Mouse (Mus musculus) liver, postnatal 0 days (tissue): ENCODE results near the gene Herc1. TPM values are rescaled to one million over a fixed set of nuclear protein-coding genes. Genes with fewer than 3 reads are reported as not detected.

Source experiments
- ATAC-seq: fragments of 200-750 bp; cut with Nextera tagmentation; 2 replicates; pipeline ENCODE4 v1.8.0; 2017; ENCODE audit warnings: mild to moderate bottlenecking, moderate library complexity
- DNase-seq: peaks from one replicate; pipeline ENCODE4 v3.0.0-alpha.2; 2016
- H3K27ac ChIP-seq: fragments of 300-500 bp; sonication (generic); 2 replicates; pipeline ENCODE4 v1.5.1; 2014; ENCODE audit warnings: antibody characterized with exemption, moderate library complexity, mild to moderate bottlenecking, low read depth
- H3K27me3 ChIP-seq: fragments of 300-500 bp; sonication (generic); 2 replicates; pipeline ENCODE4 v1.6.1; 2014; ENCODE audit warnings: low read length, control low read depth, mixed read lengths; ENCODE audit not compliant: insufficient read depth
- H3K36me3 ChIP-seq: fragments of 300-500 bp; sonication (generic); replicated peaks from 2 replicates; pipeline ENCODE4 v1.6.1; 2014; ENCODE audit warnings: mild to moderate bottlenecking, control low read depth, low read length, moderate library complexity, mixed read lengths; ENCODE audit not compliant: insufficient read depth
- H3K4me1 ChIP-seq: fragments of 300-500 bp; sonication (generic); 2 replicates; pipeline ENCODE4 v1.6.1; 2014; ENCODE audit warnings: antibody characterized with exemption, mild to moderate bottlenecking, control low read depth; ENCODE audit not compliant: insufficient read depth
- H3K4me2 ChIP-seq: fragments of 300-500 bp; sonication (generic); 2 replicates; pipeline ENCODE4 v1.6.1; 2014; ENCODE audit warnings: low read depth, mild to moderate bottlenecking, low read length, moderate library complexity, mixed read lengths
- H3K4me3 ChIP-seq: fragments of 300-500 bp; sonication (generic); 2 replicates; pipeline ENCODE4 v1.5.1; 2014; ENCODE audit warnings: low read depth, low read length
- H3K9ac ChIP-seq: fragments of 300-500 bp; sonication (generic); replicated peaks from 2 replicates; pipeline ENCODE4 v1.6.1; 2014; ENCODE audit warnings: mild to moderate bottlenecking, moderate library complexity
- H3K9me3 ChIP-seq: fragments of 300-500 bp; sonication (generic); 2 replicates; pipeline ENCODE4 v1.6.1; 2016; ENCODE audit warnings: mild to moderate bottlenecking, control low read depth, low read length, mixed read lengths
- CTCF ChIP-seq: sonication (generic); IDR thresholded peaks from 2 replicates; pipeline ENCODE4 v1.5.1; 2016; ENCODE audit warnings: antibody characterized with exemption, low read depth
- EP300 ChIP-seq: IDR thresholded peaks from 2 replicates; pipeline ENCODE4 v1.6.1; 2016; ENCODE audit warnings: antibody characterized with exemption, low read depth, mild to moderate bottlenecking
- WGBS: fragments of 180-500 bp; shearing (Covaris S2); extraction: QIAGEN DNeasy Blood & Tissue Kit; methylation state at CpG from one replicate; pipeline ENCODE4 v1.1.7; 2014; ENCODE audit not compliant: insufficient replicate concordance; 5-methylcytosine and 5-hydroxymethylcytosine counted together
- polyA plus RNA-seq: library from polyadenylated mRNA; unstranded; fragments of >200 nt; fragmentation: Nextera tagmentation; extraction: Ambion mirVana; gene quantifications from 2 replicates; pipeline ENCODE4 v1.2.1, GENCODE M21; 2015

Herc1 gene
- polyA plus RNA-seq, 1 experiment from 2014 or later: 13.9 TPM

DNA sequence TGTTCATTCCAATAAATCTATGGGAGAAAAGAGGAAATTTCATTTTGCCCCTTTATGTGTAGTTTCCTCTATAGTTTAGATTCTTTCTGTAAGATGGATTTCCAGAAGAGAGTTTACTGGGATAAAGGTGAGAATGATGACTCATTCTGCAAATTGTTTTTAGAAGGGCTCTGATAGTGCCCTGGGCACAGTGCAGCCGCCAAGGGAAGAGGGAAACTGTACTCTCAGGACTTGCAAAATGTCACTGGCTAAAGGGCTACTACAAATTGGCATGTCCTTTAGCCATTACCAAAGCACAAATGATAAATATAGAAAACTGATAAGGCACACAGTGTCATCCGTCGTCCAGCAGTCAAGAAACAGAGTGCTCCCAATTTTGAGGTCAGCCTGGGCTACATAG lies 19.8 kb upstream of the Herc1 start:
- 41% methylated on average over 3 of the region's 3 CpGs for WGBS
- ATAC-seq (peak; percentile 85), DNase-seq (no peak)
- Histone ChIP-seq H3K36me3 (no peaks in the 10 kb centered on the region), H3K4me1 (peaks cover 7% of the 10 kb centered on the region), H3K27ac (peak overlapping the region; percentile 77), H3K9me3 (no peaks in the 10 kb centered on the region), H3K4me3 (no peak overlapping the region), H3K9ac (no peak overlapping the region), H3K4me2 (no peak overlapping the region), H3K27me3 (no peaks in the 10 kb centered on the region)
- TF ChIP-seq CTCF: no peak
- no peak for TF ChIP-seq EP300

DNA sequence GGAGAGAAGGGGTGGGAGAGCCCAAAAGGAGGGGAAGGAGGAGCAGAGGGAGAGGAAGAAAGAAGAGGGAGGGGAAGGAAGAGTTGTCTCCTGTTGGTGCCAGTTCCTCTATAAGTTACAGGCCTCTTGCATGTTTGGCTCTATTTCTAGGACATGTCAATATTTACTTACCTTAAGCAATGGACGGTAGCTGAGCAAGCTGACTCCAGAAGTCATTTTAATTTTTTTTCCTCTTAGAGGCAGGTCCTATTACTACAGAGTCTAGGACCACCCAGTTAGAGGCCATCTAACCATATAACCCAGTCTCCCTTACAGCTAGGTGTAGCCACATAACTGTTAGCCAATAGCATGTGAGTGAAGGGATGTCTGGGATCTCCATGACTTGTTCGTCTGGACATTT lies 18.7 kb upstream of the Herc1 start:
- DNase-seq: no peak
- Histone ChIP-seq H3K9me3 (no peaks in the 10 kb centered on the region), H3K27ac (peak overlapping the region; percentile 77)

DNA sequence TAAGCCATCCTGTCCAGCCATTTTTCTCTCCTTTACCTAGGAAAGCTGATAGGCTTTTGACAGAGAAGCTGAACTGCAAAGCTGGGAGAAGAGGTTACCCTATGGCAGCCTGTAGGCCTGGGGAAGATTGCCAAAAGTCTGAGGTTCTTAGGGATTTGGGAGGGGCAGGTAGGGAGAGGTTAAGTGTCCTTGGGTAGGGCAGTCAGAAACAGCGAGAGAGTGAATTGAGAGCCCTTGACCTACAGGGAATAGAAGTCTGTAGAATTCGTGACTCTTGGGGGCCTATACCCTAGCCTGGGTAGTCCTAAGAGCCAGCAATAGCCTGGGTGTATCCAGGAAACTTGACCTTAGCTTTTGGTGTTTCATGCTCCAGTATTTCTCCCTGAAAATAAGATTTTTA lies 17.9 kb upstream of the Herc1 start:
- ATAC-seq (no peak), DNase-seq (no peak)
- H3K27me3 ChIP-seq: no peaks in the 10 kb centered on the region
- no peak overlapping the region for H3K9ac ChIP-seq
- H3K4me2 ChIP-seq: no peak overlapping the region
- H3K36me3 ChIP-seq: no peaks in the 10 kb centered on the region
- H3K4me1 ChIP-seq: peaks cover 7% of the 10 kb centered on the region
- WGBS: 84% methylated on average over 2 of the region's 2 CpGs
- no peaks in the 10 kb centered on the region for H3K9me3 ChIP-seq
- H3K4me3 ChIP-seq: no peak overlapping the region
- no peak overlapping the region for H3K27ac ChIP-seq
- TF ChIP-seq CTCF (no peak), EP300 (no peak)

More for the DNA sequence above, 18.7 kb upstream of the Herc1 start:
- TF ChIP-seq EP300 (no peak), CTCF (no peak)
- Histone ChIP-seq H3K4me1 (peaks cover 7% of the 10 kb centered on the region), H3K27me3 (no peaks in the 10 kb centered on the region), H3K9ac (no peak overlapping the region), H3K4me3 (no peak overlapping the region), H3K4me2 (no peak overlapping the region), H3K36me3 (no peaks in the 10 kb centered on the region)
- ATAC-seq: peak; percentile 61
- WGBS: 55% methylated on average over 2 of the region's 2 CpGs

DNA sequence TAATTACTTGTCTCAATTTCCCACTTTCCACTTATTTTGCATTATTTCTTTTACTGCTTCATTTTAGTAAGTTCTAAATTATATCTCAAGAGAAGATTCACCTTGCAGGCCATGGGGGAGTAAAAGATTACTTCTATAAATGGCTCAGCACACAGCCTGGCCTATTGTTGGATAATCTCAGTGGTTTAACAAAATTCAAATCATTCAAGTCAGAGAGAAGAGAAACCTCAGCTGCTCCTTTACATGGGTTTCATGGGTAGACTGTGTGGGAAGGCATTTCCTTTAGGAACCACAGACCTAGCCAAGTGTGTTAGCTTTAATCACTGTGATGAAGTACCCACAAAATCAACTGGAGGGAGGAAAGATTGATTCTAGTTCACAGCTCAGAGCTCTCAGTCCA lies 13.0 kb upstream of the Herc1 start:
- Histone ChIP-seq H3K27me3 (no peaks in the 10 kb centered on the region), H3K9me3 (no peaks in the 10 kb centered on the region), H3K27ac (no peak overlapping the region), H3K4me3 (no peak overlapping the region), H3K4me2 (no peak overlapping the region), H3K4me1 (no peaks in the 10 kb centered on the region), H3K9ac (no peak overlapping the region), H3K36me3 (no peaks in the 10 kb centered on the region)
- ATAC-seq (no peak), DNase-seq (no peak)
- TF ChIP-seq CTCF (no peak), EP300 (no peak)

DNA sequence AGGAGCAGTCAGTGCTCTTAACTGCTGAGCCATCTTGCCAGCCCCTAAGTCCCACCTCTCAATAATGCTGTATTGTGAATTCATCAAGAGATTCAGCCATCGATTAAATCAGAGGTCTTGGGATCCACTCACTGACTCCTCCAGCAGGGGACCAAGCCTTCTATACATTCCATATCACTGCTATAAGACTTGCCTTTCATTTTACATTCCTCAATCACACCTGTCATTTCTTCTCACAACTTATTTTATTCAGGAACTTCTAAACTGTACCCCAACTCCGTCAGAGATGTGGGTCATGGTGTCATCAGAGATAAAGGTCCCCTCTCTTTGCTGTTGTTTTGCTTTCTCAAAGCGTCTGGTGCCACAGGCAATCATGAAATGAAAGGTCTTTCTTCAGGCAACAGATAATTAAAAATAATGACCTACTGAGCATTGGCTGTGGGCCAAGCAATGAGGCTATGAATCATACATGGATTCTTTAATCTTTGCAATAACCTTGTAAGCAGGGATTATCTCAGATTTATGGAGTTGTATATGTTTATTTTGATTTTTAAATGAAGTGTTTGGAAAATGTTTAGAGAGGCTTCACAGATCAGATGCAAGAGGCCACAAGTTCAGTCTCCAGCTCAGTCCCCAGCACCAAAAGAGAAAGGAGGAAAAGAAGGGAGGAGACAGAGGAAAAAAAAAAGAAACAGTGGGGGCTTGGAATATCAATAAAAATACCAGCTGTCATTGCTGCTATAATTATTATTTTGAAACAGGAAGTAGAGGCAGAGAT lies 12.1 kb upstream of the Herc1 start:
- no peak for ATAC-seq
- Histone ChIP-seq H3K36me3 (no peaks in the 10 kb centered on the region), H3K4me2 (no peak overlapping the region), H3K4me1 (no peaks in the 10 kb centered on the region), H3K9ac (no peak overlapping the region), H3K4me3 (no peak overlapping the region), H3K27ac (no peak overlapping the region), H3K27me3 (no peaks in the 10 kb centered on the region), H3K9me3 (no peaks in the 10 kb centered on the region)
- no peak for DNase-seq
- 75% methylated on average over 3 of the region's 3 CpGs for WGBS
- TF ChIP-seq CTCF: no peak
- no peak for TF ChIP-seq EP300

DNA sequence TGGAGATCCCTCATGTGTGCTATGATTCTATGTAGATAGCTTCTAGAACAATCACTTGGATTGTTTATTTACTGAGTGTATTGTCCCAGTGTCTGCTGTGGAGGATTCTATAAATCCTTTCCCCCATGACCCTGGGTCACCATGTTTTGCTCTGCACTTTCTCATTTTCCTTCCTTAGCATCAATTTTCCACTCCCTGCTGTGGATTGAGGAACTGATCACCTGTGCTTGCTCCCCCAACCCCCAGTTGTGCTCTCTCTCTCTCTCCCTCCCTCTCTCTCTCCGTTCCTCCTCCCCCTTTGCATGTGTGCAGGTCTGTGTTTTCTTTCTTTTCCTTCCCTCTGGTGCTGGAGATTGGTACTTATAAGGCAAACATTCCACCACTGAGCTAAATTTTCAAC lies 10.5 kb upstream of the Herc1 start:
- ATAC-seq: no peak
- 63% methylated on average over 1 of the region's 1 CpGs for WGBS
- H3K9me3 ChIP-seq: no peaks in the 10 kb centered on the region
- H3K4me3 ChIP-seq: no peak overlapping the region
- H3K27ac ChIP-seq: no peak overlapping the region
- no peak overlapping the region for H3K9ac ChIP-seq
- H3K4me1 ChIP-seq: no peaks in the 10 kb centered on the region
- TF ChIP-seq EP300 (no peak), CTCF (no peak)
- DNase-seq: no peak
- no peaks in the 10 kb centered on the region for H3K36me3 ChIP-seq
- no peaks in the 10 kb centered on the region for H3K27me3 ChIP-seq
- no peak overlapping the region for H3K4me2 ChIP-seq
